Mouse (Mus musculus) stomach, postnatal 0 days (tissue): ENCODE data around the gene Cpm.

Source experiments
- CTCF ChIP-seq: IDR thresholded peaks from 2 replicates; pipeline ENCODE4 v1.5.1; 2016; ENCODE audit warnings: antibody characterized with exemption, low read depth, mild to moderate bottlenecking, moderate library complexity
- EP300 ChIP-seq: optimal IDR thresholded peaks from 2 replicates; pipeline ENCODE3; 2016; ENCODE audit warnings: antibody characterized with exemption

- TF ChIP-seq CTCF = peak; percentile 73
- no peak for TF ChIP-seq EP300
Measured at GRCm38 (mm10) chr10:117681999-117682857, 52.9 kb downstream of the Cpm start.
